9 mouse cellular contexts compared by ENCODE assay signal in genomic region chr7:45135370-45135769, GRCm38 (mm10). TPM values are rescaled to one million over a fixed set of nuclear protein-coding genes. Genes with fewer than 3 reads are reported as not detected.
DNase-seq lines count a peak whose midpoint lies in the region; ATAC-seq and TF ChIP-seq lines count a peak whose summit lies in the region.
"Had no signal": no experiment of that assay in that cellular context is flagged by ENCODE, and none has a peak within 500 bp of the region (broad histone marks: within the 10 kb centered on the region; RNA-seq: fewer than 3 reads in every experiment).

No protein-coding gene starts in this region.

- H3K9ac ChIP-seq in embryonic facial prominence, embryonic 13.5 days: peak overlapping the region; percentile 77
- H3K9ac ChIP-seq in hindbrain, embryonic 14.5 days: no peak overlapping the region
- no peak overlapping the region for H3K9ac ChIP-seq in midbrain, embryonic 14.5 days (replicated peaks; ENCODE audit: low read length)

- H3K9me3 ChIP-seq in embryonic facial prominence, embryonic 13.5 days: no peaks in the 10 kb centered on the region
- no peaks in the 10 kb centered on the region for H3K9me3 ChIP-seq in hindbrain, embryonic 14.5 days (ENCODE audit: control insufficient read depth, low read length)
- H3K9me3 ChIP-seq in midbrain, embryonic 14.5 days (ENCODE audit: control insufficient read depth, low read length): no peaks in the 10 kb centered on the region

- no peak for TF ChIP-seq CTCF in left cerebral cortex, adult 2 months (IDR thresholded peaks at IDR 0.05)

- no peak for ATAC-seq in embryonic facial prominence, embryonic 13.5 days (ENCODE audit: insufficient number of reproducible peaks, insufficient read depth, low FRiP score, low TSS enrichment, low read depth)
- no peak for ATAC-seq in hindbrain, embryonic 14.5 days (ENCODE audit: low FRiP score)
- no peak for ATAC-seq in midbrain, embryonic 14.5 days (ENCODE audit: low FRiP score, low TSS enrichment)
- ATAC-seq in megakaryocyte progenitor cell, adult 5-6 weeks (replicated peaks; ENCODE audit: poor library complexity): no peak

- peaks cover 7% of the 10 kb centered on the region for H3K4me1 ChIP-seq in embryonic facial prominence, embryonic 13.5 days
- H3K4me1 ChIP-seq in hindbrain, embryonic 14.5 days (replicated peaks; ENCODE audit: control insufficient read depth, insufficient read depth, low read length): 0 out of 2 replicates have a peak, but pooled peaks cover 6% of the 10 kb centered on the region
- no peaks in the 10 kb centered on the region for H3K4me1 ChIP-seq in midbrain, embryonic 14.5 days (ENCODE audit: control insufficient read depth, insufficient read depth, low read length)

- H3K27ac ChIP-seq in left cerebral cortex, adult 2 months: no peak overlapping the region
- peak overlapping the region; percentile 5; the same call in 1 of the 2 replicates for H3K27ac ChIP-seq in embryonic facial prominence, embryonic 13.5 days
- H3K27ac ChIP-seq in hindbrain, embryonic 14.5 days: no peak overlapping the region
- H3K27ac ChIP-seq in midbrain, embryonic 14.5 days (replicated peaks; ENCODE audit: low read depth, low read length): no peak overlapping the region

- H3K4me2 ChIP-seq in embryonic facial prominence, embryonic 13.5 days: peak overlapping the region; percentile 72
- H3K4me2 ChIP-seq in hindbrain, embryonic 14.5 days (replicated peaks): peak overlapping the region; percentile 62; the same call in 1 of the 2 replicates
- peak overlapping the region; percentile 59; the same call in 1 of the 2 replicates for H3K4me2 ChIP-seq in midbrain, embryonic 14.5 days (ENCODE audit: low read length)

- 0 out of 2 replicates have a peak, but pooled peaks cover 4% of the 10 kb centered on the region for H3K36me3 ChIP-seq in embryonic facial prominence, embryonic 13.5 days
- H3K36me3 ChIP-seq in hindbrain, embryonic 14.5 days (replicated peaks; ENCODE audit: control insufficient read depth, insufficient read depth): no peaks in the 10 kb centered on the region
- H3K36me3 ChIP-seq in midbrain, embryonic 14.5 days (ENCODE audit: control insufficient read depth, insufficient read depth, low read length): no peaks in the 10 kb centered on the region

- H3K27me3 ChIP-seq in embryonic facial prominence, embryonic 13.5 days: peaks cover 15% of the 10 kb centered on the region; the same call in 1 of the 2 replicates
- H3K27me3 ChIP-seq in hindbrain, embryonic 14.5 days (ENCODE audit: control insufficient read depth, insufficient read depth, low read length): 0 out of 2 replicates have a peak, but pooled peaks cover 5% of the 10 kb centered on the region
- peaks cover 16% of the 10 kb centered on the region; the same call in 1 of the 2 replicates for H3K27me3 ChIP-seq in midbrain, embryonic 14.5 days (ENCODE audit: control insufficient read depth, insufficient read depth, low read length)

- peak overlapping the region; percentile 64; the same call in 1 of the 2 replicates for H3K4me3 ChIP-seq in left cerebral cortex, adult 2 months
- H3K4me3 ChIP-seq in embryonic facial prominence, embryonic 13.5 days: peak overlapping the region; percentile 56
- H3K4me3 ChIP-seq in hindbrain, embryonic 14.5 days (replicated peaks; ENCODE audit: low read length): no peak overlapping the region
- peak overlapping the region; percentile 36; the same call in 1 of the 2 replicates for H3K4me3 ChIP-seq in midbrain, embryonic 14.5 days (replicated peaks; ENCODE audit: low read depth, low read length)

- DNase-seq in left cerebral cortex, adult 2 months (ENCODE audit: extremely low spot score in 1 of 2, low spot score in 2 of 2): no peak
- no peak for DNase-seq in left cerebral cortex, postnatal 4 days
- no peak for DNase-seq in hindbrain, embryonic 14.5 days (ENCODE audit: low spot score)
- DNase-seq in midbrain, embryonic 14.5 days: no peak
- DNase-seq in cerebellum, postnatal 4 days (ENCODE audit: low spot score in 2 of 2): no peak
- no peak for DNase-seq in spleen, postnatal 10 days (ENCODE audit: low spot score in 2 of 2)

- WGBS in embryonic facial prominence, embryonic 13.5 days: 80% methylated on average over 3 of the region's 3 CpGs
- WGBS in hindbrain, embryonic 14.5 days: 86% methylated on average over 3 of the region's 3 CpGs
- 87% methylated on average over 3 of the region's 3 CpGs for WGBS in midbrain, embryonic 14.5 days

- intact Hi-C loops in left cerebral cortex, adult 2 months (cut with DNase I): no loop called here
- intact Hi-C loops in left cerebral cortex, postnatal 4 days (cut with DNase I): no loop called here

RNA-seq across cellular contexts. Expression of gene Gm45713, which starts 0.7 kb away (rescaled TPM):
- not detected for total RNA-seq in left cerebral cortex, adult 2 months (2021)
- under 1 TPM in 1 of 2 experiments, not detected in 1; 0.50 TPM for total RNA-seq in left cerebral cortex, postnatal 4 days (2021)
- polyA plus RNA-seq in embryonic facial prominence, embryonic 13.5 days (2015; fragmentation: Nextera tagmentation; extraction: Ambion mirVana): 0.20 TPM in 1 of 2 replicates, not detected in the other
- 0.22 TPM in 1 of 2 replicates, not detected in the other for polyA plus RNA-seq in hindbrain, embryonic 14.5 days (2014; fragmentation: Nextera tagmentation; extraction: Ambion mirVana)
- 0.53 TPM in 1 of 2 replicates, not detected in the other for polyA plus RNA-seq in midbrain, embryonic 14.5 days (2014; fragmentation: Nextera tagmentation; extraction: Ambion mirVana)
- not detected in 2 replicates for total RNA-seq in megakaryocyte progenitor cell, adult 5-6 weeks (2015)
- 1.4 TPM in 1 of 2 replicates, not detected in the other for total RNA-seq in megakaryocyte progenitor cell, adult 5-6 weeks (2017)
- total RNA-seq: adrenal gland, adult 18-20 months had no signal

RNA-seq across cellular contexts. Expression of gene Flt3l, which starts 0.9 kb away (rescaled TPM):
- total RNA-seq in left cerebral cortex, adult 2 months (2021): 1 to 10 TPM; 6.7 to 8.8 TPM
- 1 to 10 TPM; 2.8 to 3.0 TPM for total RNA-seq in left cerebral cortex, postnatal 4 days (2021)
- 1.3 and 1.7 TPM in 2 replicates for polyA plus RNA-seq in embryonic facial prominence, embryonic 13.5 days (2015; fragmentation: Nextera tagmentation; extraction: Ambion mirVana)
- polyA plus RNA-seq in hindbrain, embryonic 14.5 days (2014; fragmentation: Nextera tagmentation; extraction: Ambion mirVana): 1.7 and 1.8 TPM in 2 replicates
- 0.50 and 1.4 TPM in 2 replicates for polyA plus RNA-seq in midbrain, embryonic 14.5 days (2014; fragmentation: Nextera tagmentation; extraction: Ambion mirVana)
- 8.2 and 8.5 TPM in 2 replicates for total RNA-seq in megakaryocyte progenitor cell, adult 5-6 weeks (2015)
- 4.7 and 7.0 TPM in 2 replicates for total RNA-seq in megakaryocyte progenitor cell, adult 5-6 weeks (2017)

RNA-seq across cellular contexts. Expression of gene Rpl13a, which starts 6.8 kb away (rescaled TPM):
- 100 to 1,000 TPM; 695 to 716 TPM for total RNA-seq in left cerebral cortex, adult 2 months (2021)
- total RNA-seq in left cerebral cortex, postnatal 4 days (2021): 1,000 to 10,000 TPM in 1 of 2 experiments, 100 to 1,000 TPM in 1; 958 to 1,083 TPM
- 1,453 and 1,588 TPM in 2 replicates for polyA plus RNA-seq in embryonic facial prominence, embryonic 13.5 days (2015; fragmentation: Nextera tagmentation; extraction: Ambion mirVana)
- polyA plus RNA-seq in hindbrain, embryonic 14.5 days (2014; fragmentation: Nextera tagmentation; extraction: Ambion mirVana): 725 and 835 TPM in 2 replicates
- polyA plus RNA-seq in midbrain, embryonic 14.5 days (2014; fragmentation: Nextera tagmentation; extraction: Ambion mirVana): 746 and 846 TPM in 2 replicates
- total RNA-seq in megakaryocyte progenitor cell, adult 5-6 weeks (2015): 2,930 and 3,118 TPM in 2 replicates
- total RNA-seq in megakaryocyte progenitor cell, adult 5-6 weeks (2017): 3,320 and 3,859 TPM in 2 replicates

RNA-seq across cellular contexts. Expression of gene Rps11, which starts 11.1 kb away (rescaled TPM):
- total RNA-seq in left cerebral cortex, adult 2 months (2021): 100 to 1,000 TPM; 421 to 444 TPM
- total RNA-seq in left cerebral cortex, postnatal 4 days (2021): 100 to 1,000 TPM; 707 to 729 TPM
- polyA plus RNA-seq in embryonic facial prominence, embryonic 13.5 days (2015; fragmentation: Nextera tagmentation; extraction: Ambion mirVana): 1,651 and 1,760 TPM in 2 replicates
- 767 and 952 TPM in 2 replicates for polyA plus RNA-seq in hindbrain, embryonic 14.5 days (2014; fragmentation: Nextera tagmentation; extraction: Ambion mirVana)
- 915 and 960 TPM in 2 replicates for polyA plus RNA-seq in midbrain, embryonic 14.5 days (2014; fragmentation: Nextera tagmentation; extraction: Ambion mirVana)
- total RNA-seq in megakaryocyte progenitor cell, adult 5-6 weeks (2015): 3,046 and 3,197 TPM in 2 replicates
- 1,081 and 1,541 TPM in 2 replicates for total RNA-seq in megakaryocyte progenitor cell, adult 5-6 weeks (2017)

RNA-seq across cellular contexts. Expression of gene Pih1d1, which starts 18.7 kb away (rescaled TPM):
- total RNA-seq in left cerebral cortex, adult 2 months (2021): 10 to 100 TPM; 47.6 to 48.4 TPM
- total RNA-seq in left cerebral cortex, postnatal 4 days (2021): 100 to 1,000 TPM; 100 to 101 TPM
- 78.5 and 97.7 TPM in 2 replicates for polyA plus RNA-seq in embryonic facial prominence, embryonic 13.5 days (2015; fragmentation: Nextera tagmentation; extraction: Ambion mirVana)
- polyA plus RNA-seq in hindbrain, embryonic 14.5 days (2014; fragmentation: Nextera tagmentation; extraction: Ambion mirVana): 91.0 and 93.5 TPM in 2 replicates
- polyA plus RNA-seq in midbrain, embryonic 14.5 days (2014; fragmentation: Nextera tagmentation; extraction: Ambion mirVana): 92.8 and 96.2 TPM in 2 replicates
- 114 and 146 TPM in 2 replicates for total RNA-seq in megakaryocyte progenitor cell, adult 5-6 weeks (2015)
- 34.9 and 61.8 TPM in 2 replicates for total RNA-seq in megakaryocyte progenitor cell, adult 5-6 weeks (2017)
